Mouse (Mus musculus): ENCODE results near the gene Agbl2. TPM values are rescaled to one million over a fixed set of nuclear protein-coding genes. Genes with fewer than 3 reads are reported as not detected.

Gene Agbl2
- polyA plus RNA-seq, 1 experiment = 1.2 TPM

GRCm38 (mm10) chr2:90747131-90747530, 35.4 kb upstream of the Agbl2 start:
- Histone ChIP-seq H3K27ac (ENCODE audit: insufficient read depth, low read length) (no peak overlapping the region), H3K4me1 (ENCODE audit: control insufficient read depth, insufficient read depth, low read length) (peaks cover 3% of the 10 kb centered on the region), H3K4me3 (ENCODE audit: insufficient read depth, low read length) (no peak overlapping the region)
- no peak for TF ChIP-seq POLR2A (IDR thresholded peaks at IDR 0.05; ENCODE audit: extremely low read depth, insufficient read depth, low read length)
- no peak for TF ChIP-seq CTCF (IDR thresholded peaks at IDR 0.05; ENCODE audit: extremely low read depth, insufficient read depth, low read length)

- Histone ChIP-seq H3K4me1 (ENCODE audit: control insufficient read depth, insufficient read depth, low read length) (peaks cover 3% of the 10 kb centered on the region), H3K4me3 (ENCODE audit: insufficient read depth, low read length) (no peak overlapping the region), H3K27ac (ENCODE audit: insufficient read depth, low read length) (no peak overlapping the region)
- TF ChIP-seq CTCF (IDR thresholded peaks at IDR 0.05; ENCODE audit: extremely low read depth, insufficient read depth, low read length) = no peak
- TF ChIP-seq POLR2A (IDR thresholded peaks at IDR 0.05; ENCODE audit: extremely low read depth, insufficient read depth, low read length) = no peak
These were observed 32.7 kb upstream of the Agbl2 start for GRCm38 (mm10) chr2:90749676-90750459.

- H3K4me3 ChIP-seq (ENCODE audit: insufficient read depth, low read length) = no peak overlapping the region
- H3K27ac ChIP-seq (ENCODE audit: insufficient read depth, low read length) = no peak overlapping the region
- no peak for TF ChIP-seq CTCF (IDR thresholded peaks at IDR 0.05; ENCODE audit: extremely low read depth, insufficient read depth, low read length)
- TF ChIP-seq POLR2A (IDR thresholded peaks at IDR 0.05; ENCODE audit: extremely low read depth, insufficient read depth, low read length) = no peak
- peaks cover 1% of the 10 kb centered on the region; the same call in 1 of the 2 replicates for H3K4me1 ChIP-seq (ENCODE audit: control insufficient read depth, insufficient read depth, low read length)
These were observed 29.0 kb upstream of the Agbl2 start for GRCm38 (mm10) chr2:90753565-90753964.

GRCm38 (mm10) chr2:90754188-90754587, 28.3 kb upstream of the Agbl2 start:
- Histone ChIP-seq H3K4me3 (ENCODE audit: insufficient read depth, low read length) (no peak overlapping the region), H3K4me1 (ENCODE audit: control insufficient read depth, insufficient read depth, low read length) (peaks cover 1% of the 10 kb centered on the region; the same call in 1 of the 2 replicates), H3K27ac (ENCODE audit: insufficient read depth, low read length) (no peak overlapping the region)
- no peak for TF ChIP-seq CTCF (IDR thresholded peaks at IDR 0.05; ENCODE audit: extremely low read depth, insufficient read depth, low read length)
- TF ChIP-seq POLR2A (IDR thresholded peaks at IDR 0.05; ENCODE audit: extremely low read depth, insufficient read depth, low read length) = no peak

- no peak for TF ChIP-seq POLR2A (IDR thresholded peaks at IDR 0.05; ENCODE audit: extremely low read depth, insufficient read depth, low read length)
- no peak overlapping the region for H3K4me3 ChIP-seq (ENCODE audit: insufficient read depth, low read length)
- H3K4me1 ChIP-seq (ENCODE audit: control insufficient read depth, insufficient read depth, low read length) = no peaks in the 10 kb centered on the region
- H3K27ac ChIP-seq (ENCODE audit: insufficient read depth, low read length) = no peak overlapping the region
These were observed 17.4 kb upstream of the Agbl2 start for GRCm38 (mm10) chr2:90765123-90765522.

- H3K4me1 ChIP-seq (ENCODE audit: control insufficient read depth, insufficient read depth, low read length) = no peaks in the 10 kb centered on the region
- TF ChIP-seq CTCF (IDR thresholded peaks at IDR 0.05; ENCODE audit: extremely low read depth, insufficient read depth, low read length) (no peak), POLR2A (IDR thresholded peaks at IDR 0.05; ENCODE audit: extremely low read depth, insufficient read depth, low read length) (no peak)
These were observed 1.2 kb upstream of the Agbl2 start for GRCm38 (mm10) chr2:90781323-90781722.

GRCm38 (mm10) chr2:90781938-90782337, 589 bp upstream of the Agbl2 start:
- H3K4me3 ChIP-seq (ENCODE audit: insufficient read depth, low read length) = no peak overlapping the region
- H3K4me1 ChIP-seq (ENCODE audit: control insufficient read depth, insufficient read depth, low read length) = no peaks in the 10 kb centered on the region
- no peak overlapping the region for H3K27ac ChIP-seq (ENCODE audit: insufficient read depth, low read length)
- no peak for TF ChIP-seq POLR2A (IDR thresholded peaks at IDR 0.05; ENCODE audit: extremely low read depth, insufficient read depth, low read length)
- no peak for TF ChIP-seq CTCF (IDR thresholded peaks at IDR 0.05; ENCODE audit: extremely low read depth, insufficient read depth, low read length)

More at GRCm38 (mm10) chr2:90781323-90781722, 1.2 kb upstream of the Agbl2 start:
- H3K4me3 ChIP-seq (ENCODE audit: insufficient read depth, low read length) = no peak overlapping the region
- H3K27ac ChIP-seq (ENCODE audit: insufficient read depth, low read length) = no peak overlapping the region

GRCm38 (mm10) chr2:90782901-90783486, 467 bp downstream of the Agbl2 start:
- TF ChIP-seq POLR2A (IDR thresholded peaks at IDR 0.05; ENCODE audit: extremely low read depth, insufficient read depth, low read length) (no peak), CTCF (IDR thresholded peaks at IDR 0.05; ENCODE audit: extremely low read depth, insufficient read depth, low read length) (no peak)
- Histone ChIP-seq H3K4me3 (ENCODE audit: insufficient read depth, low read length) (peak overlapping the region; percentile 42), H3K4me1 (ENCODE audit: control insufficient read depth, insufficient read depth, low read length) (no peaks in the 10 kb centered on the region), H3K27ac (ENCODE audit: insufficient read depth, low read length) (no peak overlapping the region)

- H3K27ac ChIP-seq (ENCODE audit: insufficient read depth, low read length) = no peak overlapping the region
- H3K4me3 ChIP-seq (ENCODE audit: insufficient read depth, low read length) = no peak overlapping the region
- H3K4me1 ChIP-seq (ENCODE audit: control insufficient read depth, insufficient read depth, low read length) = no peaks in the 10 kb centered on the region
- TF ChIP-seq POLR2A (IDR thresholded peaks at IDR 0.05; ENCODE audit: extremely low read depth, insufficient read depth, low read length) = no peak
- no peak for TF ChIP-seq CTCF (IDR thresholded peaks at IDR 0.05; ENCODE audit: extremely low read depth, insufficient read depth, low read length)
These were observed 5.6 kb downstream of the Agbl2 start for GRCm38 (mm10) chr2:90788126-90788525.

All from cortical plate, adult 2 months (tissue).